10 mouse cellular contexts compared by ENCODE assay signal in genomic region chr7:4671956-4672355, GRCm38 (mm10). TPM values are rescaled to one million over a fixed set of nuclear protein-coding genes. Genes with fewer than 3 reads are reported as not detected.
DNase-seq lines count a peak whose midpoint lies in the region; ATAC-seq and TF ChIP-seq lines count a peak whose summit lies in the region.
"Had no signal": no experiment of that assay in that cellular context is flagged by ENCODE, and none has a peak within 500 bp of the region (broad histone marks: within the 10 kb centered on the region; RNA-seq: fewer than 3 reads in every experiment).

No protein-coding gene starts in this region.

- 0 out of 2 replicates have a peak, but pooled peaks have one; percentile 21 for TF ChIP-seq EP300 in ES-Bruce4 (IDR thresholded peaks at IDR 0.05; ENCODE audit: insufficient read depth, low read depth, low read length)

- H3K9ac ChIP-seq in ES-Bruce4 (ENCODE audit: low read depth, poor library complexity, severe bottlenecking): no peak overlapping the region
- no peak overlapping the region for H3K9ac ChIP-seq in intestine, embryonic 15.5 days
- H3K9ac ChIP-seq: midbrain, embryonic 12.5 days had no signal

- ATAC-seq in intestine, embryonic 15.5 days: peak; percentile 52; the same call in 1 of the 2 replicates

- H3K4me3 ChIP-seq in ES-Bruce4 (ENCODE audit: low read depth, low read length): no peak overlapping the region
- H3K4me3 ChIP-seq in intestine, embryonic 15.5 days (replicated peaks): no peak overlapping the region
- H3K4me3 ChIP-seq: midbrain, embryonic 12.5 days had no signal

- peak; percentile 64 to 87 for DNase-seq in adrenal gland, adult (ENCODE audit: inconsistent age in 2 of 2, low spot score in 1 of 2)
- DNase-seq in adrenal gland, postnatal 4 days (ENCODE audit: low spot score in 2 of 2): no peak
- peak; percentile 33 to 70 for DNase-seq in lung, adult 18-20 months
- DNase-seq in left cerebral cortex, adult 8-10 months (ENCODE audit: low spot score in 2 of 2): no peak
- DNase-seq in T-cell, adult 2 months (ENCODE audit: low spot score): no peak
- DNase-seq in gastrocnemius, postnatal 36 days: no peak

- intact Hi-C loops in gastrocnemius, postnatal 36 days (cut with DNase I): no loop called here

- H3K4me2 ChIP-seq in intestine, embryonic 15.5 days (replicated peaks): no peak overlapping the region
- H3K4me2 ChIP-seq: midbrain, embryonic 12.5 days had no signal

- H3K27me3 ChIP-seq in ES-Bruce4 (ENCODE audit: control insufficient read depth, insufficient read depth, low read length, poor library complexity, severe bottlenecking): no peaks in the 10 kb centered on the region
- no peaks in the 10 kb centered on the region for H3K27me3 ChIP-seq in intestine, embryonic 15.5 days (replicated peaks)
- H3K27me3 ChIP-seq: midbrain, embryonic 12.5 days had no signal

- no peaks in the 10 kb centered on the region for H3K9me3 ChIP-seq in ES-Bruce4 (replicated peaks; ENCODE audit: control insufficient read depth, insufficient read depth, low read length, poor library complexity, severe bottlenecking)
- H3K9me3 ChIP-seq in intestine, embryonic 15.5 days: no peaks in the 10 kb centered on the region
- H3K9me3 ChIP-seq: midbrain, embryonic 12.5 days had no signal

- 38% methylated on average over 4 of the region's 4 CpGs for WGBS in intestine, embryonic 15.5 days

- no peak for TF ChIP-seq POLR2A in ES-Bruce4 (IDR thresholded peaks at IDR 0.05; ENCODE audit: insufficient read depth, low read length)

- H3K4me1 ChIP-seq in ES-Bruce4 (ENCODE audit: control insufficient read depth, insufficient read depth, low read length): no peaks in the 10 kb centered on the region
- peaks cover 3% of the 10 kb centered on the region; the same call in 1 of the 2 replicates for H3K4me1 ChIP-seq in intestine, embryonic 15.5 days (replicated peaks)
- H3K4me1 ChIP-seq: midbrain, embryonic 12.5 days had no signal

- H3K36me3 ChIP-seq in ES-Bruce4 (ENCODE audit: control insufficient read depth, insufficient read depth, low read length, poor library complexity, severe bottlenecking): 0 out of 2 replicates have a peak, but pooled peaks cover 3% of the 10 kb centered on the region
- H3K36me3 ChIP-seq in intestine, embryonic 15.5 days: peaks cover 8% of the 10 kb centered on the region

- TF ChIP-seq CTCF in ES-Bruce4 (IDR thresholded peaks at IDR 0.05; ENCODE audit: low read depth, low read length): no peak

- no peak overlapping the region for H3K27ac ChIP-seq in ES-Bruce4 (ENCODE audit: insufficient read depth, low read length)
- 0 out of 2 replicates have a peak overlapping the region, but pooled peaks have one; percentile 40 for H3K27ac ChIP-seq in intestine, embryonic 15.5 days
- H3K27ac ChIP-seq: kidney, postnatal 0 days; midbrain, embryonic 12.5 days had no signal

RNA-seq across cellular contexts. Expression of gene Hspbp1, which starts 12.9 kb away (rescaled TPM):
- total RNA-seq in adrenal gland, postnatal 4 days (2021): 10 to 100 TPM; 41.3 to 43.6 TPM
- polyA plus RNA-seq in ES-Bruce4 (2011; ENCODE audit: insufficient read depth, insufficient read length, low read depth, missing spikeins): 51.8 and 63.3 TPM in 2 replicates
- 92.4 and 98.2 TPM in 2 replicates for polyA plus RNA-seq in intestine, embryonic 15.5 days (2015; fragmentation: Nextera tagmentation; extraction: Ambion mirVana)
- 10 to 100 TPM; 83.7 to 95.5 (median 89.4) TPM for total RNA-seq in left cerebral cortex, adult 8-10 months (2022)
- total RNA-seq in gastrocnemius, postnatal 36 days (2021): 10 to 100 TPM; 22.4 to 24.9 TPM

RNA-seq across cellular contexts. Expression of gene Ppp6r1, which starts 13.1 kb away (rescaled TPM):
- 100 to 1,000 TPM in 1 of 2 experiments, 10 to 100 TPM in 1; 98.4 to 103 TPM for total RNA-seq in adrenal gland, postnatal 4 days (2021)
- polyA plus RNA-seq in ES-Bruce4 (2011; ENCODE audit: insufficient read depth, insufficient read length, low read depth, missing spikeins): 58.6 and 66.3 TPM in 2 replicates
- 8.1 and 9.0 TPM in 2 replicates for polyA plus RNA-seq in intestine, embryonic 15.5 days (2015; fragmentation: Nextera tagmentation; extraction: Ambion mirVana)
- total RNA-seq in left cerebral cortex, adult 8-10 months (2022): 100 to 1,000 TPM; 118 to 128 (median 127) TPM
- 10 to 100 TPM; 40.2 to 42.4 TPM for total RNA-seq in gastrocnemius, postnatal 36 days (2021)

RNA-seq across cellular contexts. Expression of gene Brsk1, which starts 18.4 kb away (rescaled TPM):
- 10 to 100 TPM; 14.4 to 17.0 TPM for total RNA-seq in adrenal gland, postnatal 4 days (2021)
- 10.9 TPM in 2 replicates for polyA plus RNA-seq in ES-Bruce4 (2011; ENCODE audit: insufficient read depth, insufficient read length, low read depth, missing spikeins)
- 0.63 and 1.1 TPM in 2 replicates for polyA plus RNA-seq in intestine, embryonic 15.5 days (2015; fragmentation: Nextera tagmentation; extraction: Ambion mirVana)
- 100 to 1,000 TPM; 377 to 435 (median 401) TPM for total RNA-seq in left cerebral cortex, adult 8-10 months (2022)
- 1 to 10 TPM in 1 of 2 experiments, under 1 TPM in 1; 0.54 to 1.6 TPM for total RNA-seq in gastrocnemius, postnatal 36 days (2021)

RNA-seq across cellular contexts. Expression of gene Tmem86b, which starts 40.7 kb away (rescaled TPM):
- total RNA-seq in adrenal gland, postnatal 4 days (2021): 10 to 100 TPM; 12.8 to 16.6 TPM
- 3.8 and 5.5 TPM in 2 replicates for polyA plus RNA-seq in ES-Bruce4 (2011; ENCODE audit: insufficient read depth, insufficient read length, low read depth, missing spikeins)
- polyA plus RNA-seq in intestine, embryonic 15.5 days (2015; fragmentation: Nextera tagmentation; extraction: Ambion mirVana): 9.1 and 11.7 TPM in 2 replicates
- 10 to 100 TPM in 3 of 4 experiments, 1 to 10 TPM in 1; 9.1 to 12.5 (median 12.2) TPM for total RNA-seq in left cerebral cortex, adult 8-10 months (2022)
- 1 to 10 TPM; 2.5 to 3.2 TPM for total RNA-seq in gastrocnemius, postnatal 36 days (2021)

RNA-seq across cellular contexts. Expression of gene Tmem150b, which starts 53.1 kb away (rescaled TPM):
- total RNA-seq in adrenal gland, postnatal 4 days (2021): under 1 TPM; 0.11 to 0.25 TPM
- not detected in 2 replicates for polyA plus RNA-seq in ES-Bruce4 (2011; ENCODE audit: insufficient read depth, insufficient read length, low read depth, missing spikeins)
- polyA plus RNA-seq in intestine, embryonic 15.5 days (2015; fragmentation: Nextera tagmentation; extraction: Ambion mirVana): 2.2 and 3.6 TPM in 2 replicates
- total RNA-seq in left cerebral cortex, adult 8-10 months (2022): under 1 TPM in 2 of 4 experiments, not detected in 2; 0.16 to 0.21 TPM
- not detected for total RNA-seq in gastrocnemius, postnatal 36 days (2021)

Comparison
In these comparisons a context has a peak if more than half of its experiments do, and no peak if none do; other contexts are left out.
1. DNase-seq: peak in adrenal gland, adult (2 of 2) and lung, adult 18-20 months (2 of 2); none in adrenal gland, postnatal 4 days (0 of 2), left cerebral cortex, adult 8-10 months (0 of 2), T-cell, adult 2 months (single experiment) and gastrocnemius, postnatal 36 days (0 of 2).
2. RNA of gene Brsk1, which starts 18.4 kb away (total RNA-seq): 377 to 435 TPM in left cerebral cortex, adult 8-10 months; 14.4 to 17.0 TPM in adrenal gland, postnatal 4 days and 0.54 to 1.6 TPM in gastrocnemius, postnatal 36 days; every median in the first group is over 10 times any median in the second.